Mouse (Mus musculus): ENCODE measurements around the gene Tcte2. TPM values are rescaled to one million over a fixed set of nuclear protein-coding genes. Genes with fewer than 3 reads are reported as not detected.

Tcte2 gene
- polyA plus RNA-seq, 1 experiment, result 1.7 TPM

DNA sequence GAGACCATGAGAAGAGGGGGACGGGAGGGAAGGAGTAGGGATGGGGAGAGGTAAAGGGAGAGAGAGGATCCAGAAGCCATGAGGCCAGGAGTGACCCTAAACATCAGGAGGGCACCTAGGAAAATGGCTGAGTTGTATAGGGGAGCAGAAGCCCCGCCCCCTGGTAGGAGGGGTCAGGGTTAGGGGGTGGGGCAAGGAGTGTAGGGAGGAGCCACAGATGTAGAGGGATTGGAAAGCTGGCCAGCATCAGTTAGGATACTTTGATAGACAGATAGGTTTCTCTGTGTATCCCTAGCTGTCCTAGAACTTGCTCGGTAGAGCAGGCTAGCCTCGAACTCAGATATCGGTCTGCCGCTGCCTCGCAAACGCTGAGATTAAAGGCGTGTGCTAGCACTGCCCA, 13.9 kb downstream of the Tcte2 start:
- Histone ChIP-seq H3K27ac (ENCODE audit: insufficient read depth, low read length) (no peak overlapping the region), H3K4me3 (ENCODE audit: insufficient read depth, low read length) (no peak overlapping the region), H3K4me1 (ENCODE audit: control insufficient read depth, insufficient read depth, low read length) (peaks cover 15% of the 10 kb centered on the region)
- no peak for TF ChIP-seq POLR2A (IDR thresholded peaks at IDR 0.05; ENCODE audit: low read depth, low read length)
- no peak for TF ChIP-seq CTCF (IDR thresholded peaks at IDR 0.05; ENCODE audit: borderline replicate concordance, insufficient read depth, low read length)

DNA sequence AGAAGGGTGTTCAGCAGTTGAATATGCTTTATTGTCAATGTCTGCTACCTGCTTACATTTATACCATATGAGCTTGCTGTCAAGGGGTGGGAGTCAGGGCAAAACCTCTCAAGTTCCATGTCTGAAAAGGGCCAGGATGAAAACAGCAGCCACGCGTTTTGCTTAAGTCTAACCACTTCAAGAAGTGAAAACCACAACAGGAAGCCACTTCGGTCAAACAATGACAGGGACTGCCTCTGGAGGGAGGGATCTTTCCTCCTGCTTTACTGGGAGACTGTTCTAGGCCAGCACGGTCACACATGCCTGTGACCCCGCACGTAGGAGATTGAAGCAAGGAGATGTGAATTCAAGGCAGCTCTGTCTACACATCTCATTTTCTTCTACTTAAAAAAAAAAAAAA, 15.3 kb downstream of the Tcte2 start:
- Histone ChIP-seq H3K4me3 (ENCODE audit: insufficient read depth, low read length) (no peak overlapping the region), H3K27ac (ENCODE audit: insufficient read depth, low read length) (no peak overlapping the region), H3K4me1 (ENCODE audit: control insufficient read depth, insufficient read depth, low read length) (peaks cover 15% of the 10 kb centered on the region)
- TF ChIP-seq POLR2A (IDR thresholded peaks at IDR 0.05; ENCODE audit: low read depth, low read length) (no peak), CTCF (IDR thresholded peaks at IDR 0.05; ENCODE audit: borderline replicate concordance, insufficient read depth, low read length) (no peak)

DNA sequence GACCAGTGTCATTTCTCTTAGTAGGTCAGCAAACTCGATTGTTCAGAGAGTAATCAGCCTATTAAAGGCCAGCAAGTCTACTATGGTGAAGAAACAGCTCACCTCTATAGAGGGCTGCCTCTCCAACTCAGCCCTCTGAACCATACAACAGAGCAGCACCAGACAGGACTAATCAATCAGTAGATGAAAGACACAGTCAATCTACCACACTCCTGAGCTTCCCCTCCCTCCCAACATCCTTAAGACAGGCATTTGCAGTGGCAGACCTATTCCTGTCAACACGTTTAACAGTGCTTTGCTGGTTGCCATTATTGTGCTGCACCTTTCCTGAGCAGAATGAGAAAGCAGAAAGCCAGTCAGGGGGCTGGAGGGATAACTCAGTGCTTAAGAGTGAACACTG, 16.3 kb downstream of the Tcte2 start:
- no peak overlapping the region for H3K27ac ChIP-seq (ENCODE audit: insufficient read depth, low read length)
- H3K4me1 ChIP-seq (ENCODE audit: control insufficient read depth, insufficient read depth, low read length), result peaks cover 15% of the 10 kb centered on the region
- no peak overlapping the region for H3K4me3 ChIP-seq (ENCODE audit: insufficient read depth, low read length)
- TF ChIP-seq POLR2A (IDR thresholded peaks at IDR 0.05; ENCODE audit: low read depth, low read length) (no peak), CTCF (IDR thresholded peaks at IDR 0.05; ENCODE audit: borderline replicate concordance, insufficient read depth, low read length) (no peak)

DNA sequence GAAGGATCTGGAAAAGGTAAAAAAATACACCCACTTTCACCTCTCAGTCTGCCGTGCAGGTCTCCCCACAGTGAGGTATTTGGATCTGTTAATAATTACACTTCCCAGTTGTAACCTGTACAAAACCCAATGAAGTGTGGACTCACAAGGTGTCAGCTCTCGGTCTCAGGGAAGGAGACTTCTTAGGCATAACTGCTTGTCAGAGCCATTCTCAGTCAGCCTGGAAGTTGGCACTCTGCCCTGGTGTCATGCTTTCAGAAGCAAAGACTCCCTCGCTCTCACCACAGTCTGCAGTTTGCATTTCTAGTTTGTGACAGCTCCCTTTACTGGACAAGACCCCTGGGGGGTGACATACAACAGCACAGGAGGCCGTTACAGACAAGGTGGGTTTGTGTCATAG, 16.8 kb downstream of the Tcte2 start:
- H3K27ac ChIP-seq (ENCODE audit: insufficient read depth, low read length), result no peak overlapping the region
- peaks cover 15% of the 10 kb centered on the region for H3K4me1 ChIP-seq (ENCODE audit: control insufficient read depth, insufficient read depth, low read length)
- no peak for TF ChIP-seq CTCF (IDR thresholded peaks at IDR 0.05; ENCODE audit: borderline replicate concordance, insufficient read depth, low read length)
- no peak for TF ChIP-seq POLR2A (IDR thresholded peaks at IDR 0.05; ENCODE audit: low read depth, low read length)
- H3K4me3 ChIP-seq (ENCODE audit: insufficient read depth, low read length), result no peak overlapping the region

DNA sequence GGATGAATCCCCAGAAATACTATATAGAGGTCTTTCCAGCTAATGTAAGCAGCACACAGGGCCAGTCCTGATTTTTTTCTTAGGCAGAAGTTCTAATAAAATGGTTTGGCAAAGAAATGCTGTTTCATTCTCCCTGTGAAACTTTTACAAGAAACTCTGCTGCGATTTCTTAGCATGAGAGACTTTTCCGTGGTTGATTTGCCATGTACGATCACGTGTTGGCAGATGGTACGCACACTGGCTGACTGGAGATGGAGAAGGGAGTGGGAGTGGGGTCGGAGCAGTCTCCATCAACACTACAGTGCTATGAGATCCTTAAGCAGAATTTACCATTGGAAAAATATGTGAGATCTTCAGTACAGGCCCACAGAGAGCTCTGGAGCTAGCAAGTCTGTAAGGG, 17.4 kb downstream of the Tcte2 start:
- no peak for TF ChIP-seq POLR2A (IDR thresholded peaks at IDR 0.05; ENCODE audit: low read depth, low read length)
- H3K4me3 ChIP-seq (ENCODE audit: insufficient read depth, low read length), result no peak overlapping the region
- H3K27ac ChIP-seq (ENCODE audit: insufficient read depth, low read length), result no peak overlapping the region

DNA sequence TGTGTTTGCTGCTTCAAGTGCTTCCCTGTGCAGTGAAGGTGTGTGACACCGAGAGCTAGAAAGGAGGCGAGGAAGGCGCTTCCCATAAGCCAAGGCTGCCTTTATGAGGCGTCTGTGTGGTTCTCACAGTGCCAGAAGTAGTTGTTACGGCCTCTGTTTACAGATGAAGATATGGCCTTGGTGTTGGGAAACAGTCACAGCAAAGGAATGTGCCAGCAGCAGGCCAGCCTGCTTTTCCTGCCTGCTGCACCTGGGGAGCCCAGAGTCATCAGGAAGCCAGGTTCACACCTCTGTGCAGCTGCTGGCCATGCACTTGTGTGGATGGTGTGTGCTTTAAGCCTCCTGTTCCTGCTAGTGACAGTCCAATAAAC, 17.9 kb downstream of the Tcte2 start:
- TF ChIP-seq POLR2A (IDR thresholded peaks at IDR 0.05; ENCODE audit: low read depth, low read length) (no peak), CTCF (IDR thresholded peaks at IDR 0.05; ENCODE audit: borderline replicate concordance, insufficient read depth, low read length) (no peak)
- Histone ChIP-seq H3K4me1 (ENCODE audit: control insufficient read depth, insufficient read depth, low read length) (peaks cover 15% of the 10 kb centered on the region), H3K4me3 (ENCODE audit: insufficient read depth, low read length) (no peak overlapping the region), H3K27ac (ENCODE audit: insufficient read depth, low read length) (no peak overlapping the region)

More for the DNA sequence above, 17.4 kb downstream of the Tcte2 start:
- peaks cover 15% of the 10 kb centered on the region for H3K4me1 ChIP-seq (ENCODE audit: control insufficient read depth, insufficient read depth, low read length)

DNA sequence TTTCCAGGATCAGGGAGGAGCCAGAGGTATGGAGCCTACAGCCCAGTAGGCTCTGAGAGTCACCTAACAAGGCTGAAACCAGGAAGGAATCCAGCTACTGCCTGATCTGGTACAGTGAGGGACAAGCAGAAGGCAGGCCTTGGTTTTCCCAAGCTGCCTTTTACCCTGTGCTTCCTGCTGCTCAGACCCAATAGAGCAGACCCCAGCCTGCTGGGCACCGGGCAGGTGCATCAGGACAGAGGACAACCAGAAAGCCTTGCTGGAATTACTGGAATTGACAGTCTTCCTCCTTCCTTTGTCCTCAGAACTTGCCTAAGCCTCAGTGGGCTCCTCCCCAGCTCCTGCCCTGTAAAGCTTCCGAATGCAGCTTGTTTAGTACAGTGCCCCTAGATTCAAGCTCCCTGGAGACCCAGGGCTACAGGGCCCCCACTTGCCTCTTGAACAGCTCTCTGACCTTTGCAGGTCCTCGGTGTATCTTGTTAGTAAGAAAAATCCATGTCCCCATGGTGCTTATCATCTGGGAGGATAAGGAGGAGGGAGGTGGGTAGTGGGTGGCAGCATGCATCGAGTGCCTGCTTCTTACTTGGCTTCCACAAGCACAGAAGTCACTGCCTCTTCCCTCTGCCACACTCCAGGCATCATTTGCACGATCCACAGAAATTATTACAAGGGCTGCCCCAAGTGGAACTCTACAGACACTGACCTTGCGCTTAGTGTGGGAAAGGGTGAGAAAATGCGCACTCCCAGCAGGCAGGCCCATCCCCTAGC, 18.5 kb downstream of the Tcte2 start:
- Histone ChIP-seq H3K4me1 (ENCODE audit: control insufficient read depth, insufficient read depth, low read length) (peaks cover 19% of the 10 kb centered on the region), H3K27ac (ENCODE audit: insufficient read depth, low read length) (no peak overlapping the region), H3K4me3 (ENCODE audit: insufficient read depth, low read length) (no peak overlapping the region)
- no peak for TF ChIP-seq POLR2A (IDR thresholded peaks at IDR 0.05; ENCODE audit: low read depth, low read length)
- no peak for TF ChIP-seq CTCF (IDR thresholded peaks at IDR 0.05; ENCODE audit: borderline replicate concordance, insufficient read depth, low read length)

DNA sequence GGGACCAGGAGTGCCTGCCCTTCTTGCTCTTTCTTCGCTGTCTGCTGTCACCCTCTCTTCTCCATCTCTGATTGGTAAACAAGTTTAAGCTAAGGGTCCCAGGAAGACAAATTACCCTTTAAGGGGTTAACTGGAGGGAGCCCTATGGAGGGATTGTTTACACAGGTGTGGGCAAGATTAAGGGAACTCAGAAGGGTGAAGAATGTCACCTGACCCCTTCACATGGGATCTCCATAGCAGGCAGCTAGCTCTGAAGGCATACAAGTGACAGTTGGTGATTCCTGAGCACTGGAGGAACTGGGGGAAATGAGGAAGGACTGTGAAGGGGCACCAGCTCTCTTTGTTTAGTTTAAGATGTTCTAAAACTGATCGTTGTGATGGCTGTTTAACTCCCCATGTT, 19.3 kb downstream of the Tcte2 start:
- Histone ChIP-seq H3K27ac (ENCODE audit: insufficient read depth, low read length) (no peak overlapping the region), H3K4me3 (ENCODE audit: insufficient read depth, low read length) (no peak overlapping the region), H3K4me1 (ENCODE audit: control insufficient read depth, insufficient read depth, low read length) (peaks cover 20% of the 10 kb centered on the region)
- TF ChIP-seq POLR2A (IDR thresholded peaks at IDR 0.05; ENCODE audit: low read depth, low read length) (no peak), CTCF (IDR thresholded peaks at IDR 0.05; ENCODE audit: borderline replicate concordance, insufficient read depth, low read length) (no peak)

DNA sequence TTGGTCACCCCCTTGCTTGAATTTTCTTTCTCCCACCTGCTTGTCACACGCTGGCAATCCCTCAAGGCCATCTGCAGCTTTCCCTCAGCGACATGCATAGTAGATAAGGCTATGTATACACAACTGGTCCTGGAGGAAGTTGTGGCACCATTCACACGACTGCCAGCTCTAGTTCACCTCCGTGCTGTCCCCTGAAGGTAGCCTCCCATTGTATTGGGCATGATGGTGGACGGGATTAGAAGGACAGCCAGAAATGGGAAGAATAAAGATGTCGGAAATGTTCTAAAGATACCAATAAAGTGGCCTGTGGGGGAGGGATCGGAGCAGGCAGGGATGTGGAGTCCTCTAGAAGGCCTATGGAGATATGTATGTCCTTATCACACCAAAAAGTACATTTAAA, 20.0 kb downstream of the Tcte2 start:
- no peak for TF ChIP-seq CTCF (IDR thresholded peaks at IDR 0.05; ENCODE audit: borderline replicate concordance, insufficient read depth, low read length)
- TF ChIP-seq POLR2A (IDR thresholded peaks at IDR 0.05; ENCODE audit: low read depth, low read length), result no peak
- Histone ChIP-seq H3K27ac (ENCODE audit: insufficient read depth, low read length) (no peak overlapping the region), H3K4me3 (ENCODE audit: insufficient read depth, low read length) (no peak overlapping the region), H3K4me1 (ENCODE audit: control insufficient read depth, insufficient read depth, low read length) (peaks cover 22% of the 10 kb centered on the region)

DNA sequence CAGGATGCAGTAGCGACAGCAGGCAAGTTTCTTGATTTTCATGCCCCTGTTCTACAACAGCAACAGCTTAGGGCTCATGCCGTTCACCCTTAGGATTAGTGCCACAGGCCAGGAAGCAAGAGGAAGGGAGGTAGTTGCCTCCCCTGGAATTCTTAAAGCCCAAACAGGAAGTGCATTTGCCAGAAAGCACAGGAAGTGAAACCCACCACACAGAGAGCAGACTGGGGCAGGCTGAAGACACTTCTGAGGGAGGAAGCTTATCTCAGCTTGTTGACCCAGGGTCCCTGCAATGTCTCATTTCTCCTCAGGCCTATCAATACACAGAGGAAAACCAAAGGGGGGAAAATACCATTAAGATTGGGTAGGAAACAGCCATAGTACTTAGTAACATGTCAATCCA, 20.8 kb downstream of the Tcte2 start:
- Histone ChIP-seq H3K27ac (ENCODE audit: insufficient read depth, low read length) (no peak overlapping the region), H3K4me3 (ENCODE audit: insufficient read depth, low read length) (no peak overlapping the region), H3K4me1 (ENCODE audit: control insufficient read depth, insufficient read depth, low read length) (peaks cover 22% of the 10 kb centered on the region)
- TF ChIP-seq CTCF (IDR thresholded peaks at IDR 0.05; ENCODE audit: borderline replicate concordance, insufficient read depth, low read length) (no peak), POLR2A (IDR thresholded peaks at IDR 0.05; ENCODE audit: low read depth, low read length) (no peak)

All from embryonic fibroblast, embryonic 13.5 days (primary cell).